31 mouse cellular contexts compared by ENCODE assay signal in genomic region chr2:17973246-17973645, GRCm38 (mm10). TPM values are rescaled to one million over a fixed set of nuclear protein-coding genes. Genes with fewer than 3 reads are reported as not detected.
DNase-seq lines count a peak whose midpoint lies in the region; ATAC-seq and TF ChIP-seq lines count a peak whose summit lies in the region.
"Had no signal": no experiment of that assay in that cellular context is flagged by ENCODE, and none has a peak within 500 bp of the region (broad histone marks: within the 10 kb centered on the region; RNA-seq: fewer than 3 reads in every experiment).

No protein-coding gene starts in this region.

- no peaks in the 10 kb centered on the region for H3K9me3 ChIP-seq in kidney, embryonic 16.5 days (ENCODE audit: low read length)
- peaks cover 14% of the 10 kb centered on the region for H3K9me3 ChIP-seq in E14TG2a.4 (ENCODE audit: low read length)
- no peaks in the 10 kb centered on the region for H3K9me3 ChIP-seq in forebrain, embryonic 12.5 days
- H3K9me3 ChIP-seq: forebrain, embryonic 15.5 days; heart, embryonic 12.5 days; heart, embryonic 15.5 days; hindbrain, embryonic 10.5 days; hindbrain, embryonic 13.5 days; intestine, embryonic 15.5 days had no signal

- ATAC-seq in kidney, embryonic 16.5 days (ENCODE audit: low FRiP score, low TSS enrichment) = no peak
- no peak for ATAC-seq in forebrain, embryonic 12.5 days (ENCODE audit: low FRiP score)
- no peak for ATAC-seq in megakaryocyte-erythroid progenitor cell, adult 5-6 weeks (replicated peaks; ENCODE audit: low FRiP score, low TSS enrichment, poor library complexity, severe bottlenecking)
- ATAC-seq: activated CD4-positive, CD25-positive, alpha-beta regulatory T cell, adult 4 months; forebrain, embryonic 15.5 days; hindbrain, embryonic 16.5 days; intestine, embryonic 15.5 days had no signal

- TF ChIP-seq CTCF in E14TG2a.4 (conservative IDR thresholded peaks at IDR 0.05; ENCODE audit: low read length) = no peak

- 80% methylated on average over 5 of the region's 5 CpGs for WGBS in kidney, embryonic 16.5 days
- WGBS in forebrain, embryonic 12.5 days = 88% methylated on average over 5 of the region's 5 CpGs

- H3K4me2 ChIP-seq in kidney, embryonic 16.5 days (replicated peaks; ENCODE audit: low read depth, low read length) = no peak overlapping the region
- no peak overlapping the region for H3K4me2 ChIP-seq in forebrain, embryonic 12.5 days
- H3K4me2 ChIP-seq: forebrain, embryonic 15.5 days; heart, embryonic 12.5 days; heart, embryonic 15.5 days; hindbrain, embryonic 13.5 days; intestine, embryonic 15.5 days had no signal

- H3K36me3 ChIP-seq in kidney, embryonic 16.5 days (ENCODE audit: insufficient read depth, low read length) = no peaks in the 10 kb centered on the region
- peaks cover 18% of the 10 kb centered on the region; the same call in 1 of the 2 replicates for H3K36me3 ChIP-seq in E14TG2a.4 (ENCODE audit: insufficient read depth, low read length)
- no peaks in the 10 kb centered on the region for H3K36me3 ChIP-seq in forebrain, embryonic 12.5 days (replicated peaks)
- H3K36me3 ChIP-seq: forebrain, embryonic 15.5 days; heart, embryonic 12.5 days; heart, embryonic 15.5 days; hindbrain, embryonic 10.5 days; hindbrain, embryonic 13.5 days; intestine, embryonic 15.5 days had no signal

- no peak for DNase-seq in kidney, adult 9 months
- DNase-seq in ES-CJ7 (ENCODE audit: low read depth, low spot score) = peak; percentile 60
- DNase-seq: adrenal gland, adult 8-10 months; adrenal gland, postnatal 25 days; B cell, adult 2 months; cerebellum, adult 18-20 months; cerebellum, adult 9-10 months; cerebellum, postnatal 14 days; gastrocnemius, postnatal 25 days; heart, adult 18-20 months; heart, postnatal 10 days; heart, postnatal 36 days had no signal

- H3K9ac ChIP-seq in kidney, embryonic 16.5 days (replicated peaks; ENCODE audit: low read length) = no peak overlapping the region
- H3K9ac ChIP-seq in forebrain, embryonic 12.5 days = no peak overlapping the region
- H3K9ac ChIP-seq: forebrain, embryonic 15.5 days; heart, embryonic 12.5 days; heart, embryonic 15.5 days; hindbrain, embryonic 13.5 days; intestine, embryonic 15.5 days had no signal

- H3K4me3 ChIP-seq in kidney, embryonic 16.5 days (ENCODE audit: low read length) = no peak overlapping the region
- 0 out of 2 replicates have a peak overlapping the region, but pooled peaks have one; percentile 7 for H3K4me3 ChIP-seq in E14TG2a.4 (replicated peaks; ENCODE audit: low read length)
- no peak overlapping the region for H3K4me3 ChIP-seq in forebrain, embryonic 12.5 days (replicated peaks)
- H3K4me3 ChIP-seq: forebrain, embryonic 15.5 days; heart, embryonic 12.5 days; heart, embryonic 15.5 days; hindbrain, embryonic 10.5 days; hindbrain, embryonic 13.5 days; intestine, embryonic 15.5 days had no signal

- H3K4me1 ChIP-seq in kidney, embryonic 16.5 days (ENCODE audit: insufficient read depth, low read length) = peaks cover 14% of the 10 kb centered on the region
- H3K4me1 ChIP-seq in E14TG2a.4 (replicated peaks; ENCODE audit: low read depth, low read length) = peaks cover 86% of the 10 kb centered on the region
- peaks cover 12% of the 10 kb centered on the region for H3K4me1 ChIP-seq in forebrain, embryonic 12.5 days
- H3K4me1 ChIP-seq: hindbrain, embryonic 13.5 days; intestine, embryonic 15.5 days had no signal

- 0 out of 2 replicates have a peak overlapping the region, but pooled peaks have one; percentile 34 for H3K27ac ChIP-seq in kidney, embryonic 16.5 days (ENCODE audit: low read length)
- no peak overlapping the region for H3K27ac ChIP-seq in forebrain, embryonic 12.5 days
- H3K27ac ChIP-seq: forebrain, embryonic 15.5 days; heart, embryonic 15.5 days; hindbrain, embryonic 13.5 days; intestine, embryonic 15.5 days had no signal

- no peaks in the 10 kb centered on the region for H3K27me3 ChIP-seq in kidney, embryonic 16.5 days (ENCODE audit: insufficient read depth, low read length)
- H3K27me3 ChIP-seq in E14TG2a.4 (ENCODE audit: insufficient read depth, low read length) = no peaks in the 10 kb centered on the region
- no peaks in the 10 kb centered on the region for H3K27me3 ChIP-seq in forebrain, embryonic 12.5 days
- H3K27me3 ChIP-seq: CH12.LX; forebrain, embryonic 15.5 days; heart, embryonic 12.5 days; heart, embryonic 15.5 days; hindbrain, embryonic 13.5 days; intestine, embryonic 15.5 days had no signal

RNA-seq across cellular contexts. Expression of gene H2al2a, which starts 23.5 kb away (rescaled TPM):
- polyA plus RNA-seq in kidney, embryonic 16.5 days (2015; fragmentation: Nextera tagmentation; extraction: Ambion mirVana) = not detected in 2 replicates
- not detected in 2 replicates for polyA plus RNA-seq in forebrain, embryonic 12.5 days (2016; fragmentation: Nextera tagmentation; extraction: Ambion mirVana)
- total RNA-seq in megakaryocyte-erythroid progenitor cell, adult 5-6 weeks (2014; fragmentation: Nextera tagmentation) = not detected in 2 replicates
- not detected in 2 replicates for total RNA-seq in megakaryocyte-erythroid progenitor cell, adult 5-6 weeks (2017)
- total RNA-seq: adrenal gland, adult 8-10 months; adrenal gland, postnatal 25 days; CH12.LX; gastrocnemius, adult 8-10 months; gastrocnemius, postnatal 25 days; heart, adult 18-20 months; heart, postnatal 10 days; heart, postnatal 36 days; MEL had no signal
- polyA plus RNA-seq: activated CD4-positive, CD25-positive, alpha-beta regulatory T cell, adult 4 months; brain, embryonic 14.5 days; embryonic facial prominence, embryonic 11.5 days; embryonic facial prominence, embryonic 14.5 days; forebrain, embryonic 11.5 days; forebrain, embryonic 15.5 days; heart, embryonic 12.5 days; heart, embryonic 15.5 days; hindbrain, embryonic 10.5 days; hindbrain, embryonic 13.5 days; hindbrain, embryonic 16.5 days; intestine, embryonic 15.5 days had no signal
